Mouse (Mus musculus) megakaryocyte, embryonic 14.5 days (primary cell): Measurements from ENCODE around the gene Gucd1.

Source experiments
- FLI1 ChIP-seq: IDR thresholded peaks from 2 replicates; pipeline ENCODE4 v1.6.1; 2012; ENCODE audit warnings: low read length, inconsistent platforms, mixed read lengths
- GATA1 ChIP-seq: IDR thresholded peaks from 3 replicates; pipeline ENCODE4 v1.6.1; 2012; ENCODE audit warnings: mixed read lengths, low read length, inconsistent platforms, borderline replicate concordance

DNA sequence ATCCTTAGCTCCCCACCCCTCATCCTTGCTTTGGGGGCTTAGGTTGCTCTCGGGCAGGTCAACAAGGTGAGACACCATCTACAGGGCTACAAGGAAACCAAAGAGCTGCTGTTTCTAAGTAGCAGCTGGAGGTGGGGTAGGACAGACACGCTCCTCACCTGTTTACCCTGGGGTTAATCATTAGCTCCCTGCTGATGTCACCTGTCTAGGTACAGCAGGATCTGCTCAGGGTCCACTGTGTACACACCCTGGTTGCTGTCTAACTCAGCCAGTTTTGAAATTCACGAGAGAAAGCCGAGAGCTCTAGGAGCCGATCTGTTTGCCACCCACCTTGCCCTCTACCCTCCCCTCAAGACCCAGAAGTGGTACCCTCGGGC, 88.8 kb downstream of the Gucd1 start:
- TF ChIP-seq GATA1 (no peak), FLI1 (no peak)
